Mouse (Mus musculus): ENCODE measurements around the gene Krtap9-1.
"Not testable (repeated sequence)": the region's sequence is repeated elsewhere in the genome, so short reads cannot be mapped to it uniquely, and the experiment has no call there.

Gene Krtap9-1

DNA sequence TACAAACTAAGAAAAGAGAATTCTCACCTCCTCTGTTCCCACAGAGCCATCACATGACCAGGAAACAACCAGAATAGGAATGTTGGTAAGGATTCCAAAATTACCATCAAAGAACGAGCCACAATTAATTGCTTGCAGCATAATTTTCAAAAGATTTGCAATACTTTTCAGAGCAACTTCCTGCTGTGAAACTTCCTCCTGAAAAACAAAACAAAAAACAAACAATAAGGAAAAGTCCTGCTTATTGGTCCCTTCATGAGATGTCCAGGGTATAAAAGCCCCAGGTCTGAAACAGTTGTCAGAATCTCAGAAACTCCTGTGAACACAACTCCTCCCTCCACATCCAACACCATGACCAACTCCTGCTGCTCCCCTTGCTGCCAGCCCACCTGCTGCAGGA lies at the start of gene Krtap9-1:
Krtap9-1 (plus strand) TSS at position 301 of the 400 bp plus-strand sequence.
- in situ Hi-C loops (cut with MboI, MseI), result not testable (repeated sequence)

- in situ Hi-C loops (cut with MboI, MseI), result no loop called here
Observed at GRCm38 (mm10) chr11:99837966-99838365, 35.2 kb upstream of the Krtap9-1 start, which contains the start of gene 2300003K06Rik. 2300003K06Rik (minus strand) TSS chr11:99838066.

DNA sequence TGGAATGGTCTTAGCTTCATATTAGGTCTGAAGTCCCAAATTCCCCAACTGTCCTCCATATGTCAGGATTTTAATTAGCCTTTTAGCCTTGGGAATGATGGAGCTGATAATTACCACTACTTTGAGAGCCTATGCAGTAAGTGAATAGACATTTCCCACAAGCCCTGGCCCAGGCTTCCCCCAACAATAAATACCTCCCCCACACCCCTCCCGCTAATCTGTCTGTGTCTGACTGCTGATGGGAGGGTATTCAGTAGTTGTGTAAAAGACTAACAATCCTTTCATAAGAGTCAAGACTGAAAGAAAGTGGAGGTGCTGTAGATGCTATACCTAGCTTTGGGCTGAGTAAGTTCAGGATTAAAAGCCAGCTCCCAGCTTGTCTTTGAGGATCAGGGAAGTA lies 31.0 kb upstream of the Krtap9-1 start:
- in situ Hi-C loops (cut with MboI, MseI), result no loop called here

DNA sequence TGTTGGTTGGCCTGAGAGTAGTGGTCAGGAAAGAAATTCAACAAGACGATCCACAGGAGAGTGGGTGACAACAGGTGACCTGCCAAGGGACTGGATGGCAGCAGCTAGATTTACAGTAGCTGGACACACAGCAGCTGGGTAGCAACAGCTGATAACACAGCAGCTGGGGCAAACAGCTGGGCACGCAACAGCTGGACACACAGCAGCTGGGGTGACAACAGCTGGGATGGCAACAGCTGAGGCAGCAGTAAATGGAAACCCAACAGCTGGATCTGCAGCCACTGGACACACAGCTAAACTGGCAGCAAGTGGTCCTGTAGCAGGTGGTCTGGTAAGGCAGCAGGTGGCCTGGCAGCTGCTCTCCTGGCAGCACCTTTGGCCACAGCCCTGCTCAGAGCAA lies 26.4 kb upstream of the Krtap9-1 start:
- in situ Hi-C loops (cut with MboI, MseI), result no loop called here

GRCm38 (mm10) chr11:99851508-99851907 lies 21.7 kb upstream of the Krtap9-1 start, which contains the start of gene Krtap4-16:
Krtap4-16 (minus strand) TSS chr11:99851608.
- in situ Hi-C loops (cut with MboI, MseI), result no loop called here

- in situ Hi-C loops (cut with MboI, MseI), result no loop called here
Observed at GRCm38 (mm10) chr11:99854121-99854520, 19.1 kb upstream of the Krtap9-1 start.

DNA sequence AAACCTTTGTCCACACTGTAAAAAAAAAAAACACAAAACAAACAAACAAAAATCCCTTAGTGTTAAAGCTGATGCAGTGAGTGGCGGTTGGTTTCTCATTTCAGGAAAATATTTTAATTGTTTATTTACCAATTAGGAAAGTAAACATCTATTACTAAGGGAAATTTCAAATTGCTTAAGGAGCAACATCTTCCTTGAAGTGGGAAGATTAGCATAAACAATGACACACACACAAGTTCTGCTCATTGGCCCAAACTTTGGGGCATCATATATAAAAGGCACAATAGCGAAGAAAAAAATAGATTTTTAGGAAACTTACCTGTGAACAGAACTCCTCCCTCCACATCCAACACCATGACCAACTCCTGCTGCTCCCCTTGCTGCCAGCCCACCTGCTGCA lies 15.6 kb upstream of the Krtap9-1 start, which contains the start of gene Gm11568:
Gm11568 (plus strand) TSS at position 301 of the 400 bp plus-strand sequence.
- in situ Hi-C loops (cut with MboI, MseI), result no loop called here

DNA sequence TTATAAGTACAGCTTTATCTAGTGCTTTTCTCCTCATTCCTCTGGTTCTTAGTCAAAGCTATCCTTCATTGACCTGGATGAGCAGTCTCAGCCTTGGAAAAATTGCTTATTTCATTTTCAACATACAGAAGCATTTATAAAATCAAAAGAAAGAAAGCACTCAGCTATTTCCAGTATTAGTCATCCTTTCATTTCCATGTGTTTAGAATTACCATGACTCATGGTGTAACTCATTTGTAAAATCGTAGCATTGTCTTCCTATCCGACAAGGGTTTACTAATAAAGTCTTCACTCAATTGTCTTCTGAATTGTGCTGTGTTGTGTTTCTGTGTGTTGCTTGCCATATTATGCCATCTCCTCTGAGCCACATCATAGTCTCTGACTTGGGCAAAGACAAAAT lies 14.4 kb upstream of the Krtap9-1 start:
- in situ Hi-C loops (cut with MboI, MseI), result no loop called here

GRCm38 (mm10) chr11:99864176-99864575 lies 9.0 kb upstream of the Krtap9-1 start, which contains the start of gene Gm11559:
Gm11559 (plus strand) TSS chr11:99864476.
- in situ Hi-C loops (cut with MboI, MseI), result not testable (repeated sequence)

- in situ Hi-C loops (cut with MboI, MseI), result not testable (repeated sequence)
Observed at GRCm38 (mm10) chr11:99878887-99879286, 5.7 kb downstream of the Krtap9-1 start, which contains the start of gene Gm11567. Gm11567 (plus strand) TSS chr11:99879187.

- in situ Hi-C loops (cut with MboI, MseI), result no loop called here
Observed at GRCm38 (mm10) chr11:99907620-99908019, 34.4 kb downstream of the Krtap9-1 start, which contains the start of gene Krtap31-1. Krtap31-1 (plus strand) TSS chr11:99907920.

DNA sequence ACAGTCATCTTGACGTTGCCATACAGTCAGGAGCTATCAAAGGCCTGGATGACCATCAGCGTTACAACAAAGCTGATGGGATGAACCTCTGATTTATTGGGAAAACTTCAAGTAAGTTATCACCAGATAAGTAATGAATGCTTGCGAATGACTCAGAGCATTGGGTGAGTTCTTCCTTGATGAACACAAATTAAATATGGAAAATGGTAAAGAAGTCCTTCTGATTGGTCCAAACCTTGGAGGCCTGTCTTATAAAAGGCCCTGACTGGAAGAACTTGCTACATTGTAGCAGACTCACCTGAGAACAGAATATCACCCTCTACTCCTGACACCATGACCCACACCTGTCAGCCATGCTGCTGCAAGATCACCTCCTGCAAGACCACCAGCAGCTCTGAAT lies 41.3 kb downstream of the Krtap9-1 start, which contains the start of gene Gm11565:
Gm11565 (plus strand) TSS at position 301 of the 400 bp plus-strand sequence.
- in situ Hi-C loops (cut with MboI, MseI), result no loop called here

Data from T-helper 2 cell (primary cell).